Mouse (Mus musculus) testis, adult 2 months (tissue): ENCODE measurements at regions not wholly inside any gene's neighbourhood (a gene's known extent, or its start where the extent isn't known, plus 50 kb on each side); places are given as distances from the start of the nearest gene placed in this dataset.

Source experiments
- CTCF ChIP-seq: fragments of 200-500 bp; IDR thresholded peaks from 2 replicates; pipeline ENCODE4 v1.5.1; 2012; ENCODE audit warnings: low read depth, mild to moderate bottlenecking, inconsistent platforms, low read length, moderate library complexity; ENCODE audit not compliant: control insufficient read depth, insufficient read depth, insufficient replicate concordance
- POLR2A ChIP-seq: fragments of 200-500 bp; IDR thresholded peaks from 2 replicates; pipeline ENCODE4 v1.6.1; 2012; ENCODE audit warnings: low read depth, mild to moderate bottlenecking, inconsistent platforms, low read length, moderate library complexity; ENCODE audit not compliant: control insufficient read depth

- TF ChIP-seq CTCF (no peak), POLR2A (no peak)
These were observed 60.4 kb upstream of the Adamts3 start for GRCm38 (mm10) chr5:89943276-89944127.
